Mouse (Mus musculus): ENCODE measurements around the gene Traip.
"Not testable (repeated sequence)": the region's sequence is repeated elsewhere in the genome, so short reads cannot be mapped to it uniquely, and the experiment has no call there.

Traip gene

GRCm38 (mm10) chr9:108001922-108002770, 52.2 kb downstream of the Traip start, which contains the start of gene Ip6k1:
Ip6k1 (plus strand) TSS chr9:108002501.
- DNase-seq (ENCODE audit: low spot score) = peak; percentile 100

DNA sequence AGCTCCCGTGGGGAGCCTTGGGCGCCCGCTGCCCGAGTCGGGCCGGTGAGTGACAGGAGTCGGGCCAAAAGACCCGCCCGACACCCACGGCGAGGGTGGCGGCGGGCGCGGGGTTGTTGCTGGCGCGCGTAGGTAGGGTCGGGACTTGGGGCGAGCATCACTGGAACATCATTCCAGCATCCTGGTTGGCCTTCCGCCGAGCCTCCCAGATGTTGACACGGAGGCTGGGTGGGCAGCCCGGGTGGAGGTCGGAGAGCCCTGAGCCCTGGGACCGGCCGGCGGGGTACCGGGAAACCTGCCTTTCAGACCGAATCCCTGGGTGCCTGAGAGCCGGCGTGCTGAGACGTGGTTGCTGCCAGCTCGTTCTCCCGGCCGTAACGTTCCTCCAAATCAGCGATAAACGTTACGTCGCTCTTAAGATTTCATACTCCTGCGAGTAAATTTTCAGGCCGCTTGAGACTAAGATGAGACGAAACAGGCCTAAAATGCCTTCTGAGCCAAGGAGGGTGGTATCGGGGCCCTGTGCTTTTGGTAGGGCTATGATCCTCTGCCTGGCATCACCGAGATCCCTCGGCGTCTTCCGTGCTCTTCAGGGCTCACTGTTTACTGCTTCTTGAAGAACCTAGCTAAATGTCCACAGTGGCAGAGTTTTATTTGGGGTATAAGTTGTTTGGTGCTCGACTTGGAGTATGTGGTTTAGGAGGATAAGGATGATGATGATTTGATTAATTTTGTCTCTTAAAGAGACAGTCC, 53.0 kb downstream of the Traip start:
- peak; percentile 44 for DNase-seq (ENCODE audit: low spot score)

DNA sequence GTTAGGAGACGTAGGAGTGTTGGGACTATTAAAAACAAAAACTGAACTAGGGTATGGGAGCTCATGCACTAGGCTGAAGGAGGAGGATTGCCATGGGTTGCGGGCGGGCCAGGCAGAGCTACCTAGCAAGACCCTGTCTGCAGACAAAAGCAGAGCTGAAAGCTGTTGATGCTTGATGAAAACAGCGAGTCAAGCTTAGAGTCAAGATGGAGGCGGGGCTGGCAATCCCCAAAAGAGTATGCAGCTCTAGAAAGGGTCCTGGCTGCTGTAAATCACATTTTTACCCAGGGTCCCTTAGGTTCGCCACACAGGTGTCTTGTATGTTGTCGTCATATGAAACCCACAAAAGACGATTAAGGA, 53.6 kb downstream of the Traip start:
- peak; percentile 36 for DNase-seq (ENCODE audit: low spot score)

GRCm38 (mm10) chr9:108008041-108008440, 58.1 kb downstream of the Traip start:
- DNase-seq (ENCODE audit: low spot score) = no peak

- DNase-seq (ENCODE audit: low spot score) = no peak
These were observed 60.4 kb downstream of the Traip start for GRCm38 (mm10) chr9:108010385-108010784.

GRCm38 (mm10) chr9:108013577-108013976, 63.6 kb downstream of the Traip start:
- not testable (repeated sequence) for DNase-seq (ENCODE audit: low spot score)

- DNase-seq (ENCODE audit: low spot score) = no peak
These were observed 67.2 kb downstream of the Traip start for GRCm38 (mm10) chr9:108017127-108017526.

GRCm38 (mm10) chr9:108020741-108021140, 70.8 kb downstream of the Traip start:
- no peak for DNase-seq (ENCODE audit: low spot score)

All from MN1 (cell line).